Mouse (Mus musculus): ENCODE results near the gene Pde8a. TPM values are rescaled to one million over a fixed set of nuclear protein-coding genes. Genes with fewer than 3 reads are reported as not detected.

Gene Pde8a
- polyA plus RNA-seq, 1 experiment = 2.9 TPM

DNA sequence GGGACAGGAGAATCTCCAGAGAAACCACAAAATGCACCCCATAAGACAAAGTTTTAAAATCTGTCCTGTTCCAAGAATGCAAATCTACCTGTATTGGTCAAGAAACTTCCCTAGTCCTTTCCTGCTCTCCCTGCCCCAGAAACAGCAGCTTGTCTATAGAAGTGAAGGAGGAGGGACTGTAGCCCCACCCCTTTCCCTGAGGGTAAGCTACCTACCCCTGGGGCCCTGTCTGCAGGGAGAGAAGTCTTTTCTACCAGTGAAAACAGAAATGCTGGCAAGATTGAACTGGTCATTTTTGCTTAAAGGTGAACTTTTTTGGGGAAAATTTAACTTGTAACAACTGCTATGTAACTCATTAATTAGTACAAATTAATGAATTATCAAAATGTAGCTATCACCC, 41.2 kb downstream of the Pde8a start:
- TF ChIP-seq GATA1 (IDR thresholded peaks at IDR 0.05; ENCODE audit: borderline replicate concordance, low read length) (no peak), FLI1 (IDR thresholded peaks at IDR 0.05; ENCODE audit: low read length) (no peak)
- Histone ChIP-seq H3K9me3 (no peaks in the 10 kb centered on the region), H3K4me3 (replicated peaks) (no peak overlapping the region), H3K27me3 (replicated peaks) (no peaks in the 10 kb centered on the region), H3K4me1 (peaks cover 4% of the 10 kb centered on the region), H3K36me3 (replicated peaks; ENCODE audit: low read length) (no peaks in the 10 kb centered on the region)

DNA sequence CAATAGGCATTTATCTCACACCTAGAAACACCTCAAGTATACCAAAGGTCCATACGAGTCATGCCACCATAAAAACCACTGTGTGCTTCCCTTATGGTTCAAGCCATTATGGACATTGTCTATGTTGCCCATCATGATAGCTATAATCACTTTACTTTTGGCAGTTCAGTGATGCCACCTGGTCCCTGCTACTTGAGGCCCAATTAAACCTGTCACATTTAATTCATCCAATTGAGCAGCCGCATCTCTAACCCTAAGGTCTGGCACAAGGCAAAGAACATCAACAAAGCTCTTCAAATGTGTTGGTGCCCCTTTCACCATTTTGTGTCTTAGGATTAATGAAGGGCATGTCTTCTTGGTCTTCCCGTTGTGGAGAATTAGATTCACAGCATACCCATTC, 42.1 kb downstream of the Pde8a start:
- Histone ChIP-seq H3K4me3 (replicated peaks) (no peak overlapping the region), H3K27me3 (replicated peaks) (no peaks in the 10 kb centered on the region), H3K36me3 (replicated peaks; ENCODE audit: low read length) (no peaks in the 10 kb centered on the region), H3K9me3 (no peaks in the 10 kb centered on the region), H3K4me1 (no peaks in the 10 kb centered on the region)
- TF ChIP-seq FLI1 (IDR thresholded peaks at IDR 0.05; ENCODE audit: low read length) (no peak), GATA1 (IDR thresholded peaks at IDR 0.05; ENCODE audit: borderline replicate concordance, low read length) (no peak)

DNA sequence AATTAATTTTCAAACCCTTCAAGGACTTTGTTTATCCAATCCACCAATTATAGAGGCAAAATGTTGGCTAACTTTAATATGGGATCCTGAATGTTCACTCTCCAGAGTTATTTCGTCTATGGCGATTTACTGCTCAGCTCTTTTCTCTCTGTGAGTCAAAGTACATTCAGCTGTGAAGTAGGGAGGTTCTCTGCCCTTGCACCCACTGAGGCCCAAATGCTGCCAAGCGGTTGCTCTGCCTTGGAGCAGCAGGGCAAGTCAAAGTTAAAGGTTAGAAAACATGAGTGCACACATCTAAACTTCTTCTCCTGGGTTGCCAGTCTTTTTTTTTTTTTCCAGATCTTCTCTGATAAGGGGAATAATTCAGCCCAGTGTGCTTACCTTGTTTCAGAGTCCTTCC, 43.4 kb downstream of the Pde8a start:
- H3K9me3 ChIP-seq = no peaks in the 10 kb centered on the region
- no peaks in the 10 kb centered on the region for H3K36me3 ChIP-seq (replicated peaks; ENCODE audit: low read length)
- H3K4me3 ChIP-seq (replicated peaks) = no peak overlapping the region
- peaks cover 4% of the 10 kb centered on the region for H3K27me3 ChIP-seq (replicated peaks)
- no peak for TF ChIP-seq GATA1 (IDR thresholded peaks at IDR 0.05; ENCODE audit: borderline replicate concordance, low read length)
- H3K4me1 ChIP-seq = peaks cover 7% of the 10 kb centered on the region

DNA sequence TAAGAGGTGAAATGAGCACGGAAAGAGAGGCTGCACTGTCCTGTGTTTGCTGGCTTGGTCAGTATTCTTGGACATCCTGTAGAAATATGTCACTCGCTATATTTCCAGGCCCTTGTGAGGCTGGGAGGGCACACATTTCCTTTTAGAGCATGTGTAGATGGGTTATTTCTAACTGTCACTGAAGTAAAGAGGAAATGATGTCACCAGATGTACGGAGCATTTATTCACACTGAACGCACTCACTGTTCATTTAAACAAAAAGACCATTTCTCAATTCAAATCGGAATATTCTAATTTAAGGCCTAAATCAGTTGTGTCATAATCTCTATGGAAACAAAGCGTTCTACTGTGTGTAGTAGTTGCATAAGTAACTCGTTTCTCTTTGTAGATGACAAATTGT, 48.2 kb downstream of the Pde8a start:
- TF ChIP-seq GATA1 (IDR thresholded peaks at IDR 0.05; ENCODE audit: borderline replicate concordance, low read length) (no peak), FLI1 (IDR thresholded peaks at IDR 0.05; ENCODE audit: low read length) (no peak)
- Histone ChIP-seq H3K9me3 (no peaks in the 10 kb centered on the region), H3K4me3 (replicated peaks) (no peak overlapping the region), H3K4me1 (peaks cover 18% of the 10 kb centered on the region), H3K27me3 (replicated peaks) (peaks cover 6% of the 10 kb centered on the region), H3K36me3 (replicated peaks; ENCODE audit: low read length) (no peaks in the 10 kb centered on the region)

DNA sequence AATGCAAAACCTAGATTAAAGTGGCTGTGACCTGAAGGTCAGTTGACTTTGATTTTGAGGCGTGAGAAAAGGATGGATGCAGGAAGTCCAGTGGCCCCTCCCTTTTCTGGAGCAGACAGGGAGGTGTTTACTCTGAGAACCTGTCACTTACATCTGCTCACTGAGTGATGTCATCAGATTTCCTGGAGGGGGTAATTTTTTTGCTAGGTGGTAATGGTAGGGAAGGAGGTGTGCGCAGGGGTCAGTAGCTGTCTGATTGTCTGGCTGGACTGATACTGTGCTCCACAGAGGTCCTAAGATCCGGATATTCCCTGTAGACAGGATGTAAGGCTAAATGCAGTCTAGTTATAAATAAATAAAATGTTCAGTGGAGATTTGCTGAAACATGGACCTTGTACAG, 59.5 kb downstream of the Pde8a start:
- Histone ChIP-seq H3K4me1 (0 out of 2 replicates have a peak, but pooled peaks cover 3% of the 10 kb centered on the region), H3K36me3 (replicated peaks; ENCODE audit: low read length) (no peaks in the 10 kb centered on the region), H3K9me3 (peaks cover 6% of the 10 kb centered on the region), H3K4me3 (replicated peaks) (no peak overlapping the region), H3K27me3 (replicated peaks) (no peaks in the 10 kb centered on the region)
- no peak for TF ChIP-seq GATA1 (IDR thresholded peaks at IDR 0.05; ENCODE audit: borderline replicate concordance, low read length)
- TF ChIP-seq FLI1 (IDR thresholded peaks at IDR 0.05; ENCODE audit: low read length) = no peak

DNA sequence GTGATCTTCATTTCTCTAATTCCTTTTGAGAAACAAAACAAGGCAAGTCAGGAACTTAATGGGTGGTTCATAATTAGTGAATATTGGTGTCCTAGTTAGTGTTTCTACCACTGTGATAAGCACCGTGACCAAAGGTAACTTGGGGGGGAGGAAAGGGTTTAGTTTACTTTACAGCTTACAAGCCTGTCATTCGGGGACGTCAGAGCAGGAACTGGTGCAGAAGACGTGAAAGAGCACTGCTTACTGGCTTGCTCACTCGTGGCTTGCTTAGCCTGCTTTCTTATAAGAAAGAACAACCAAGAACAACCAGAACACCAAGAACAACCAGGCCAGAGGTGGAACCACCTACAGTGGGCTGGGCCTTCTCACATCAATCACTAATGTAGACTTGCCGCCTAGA, 65.6 kb downstream of the Pde8a start:
- Histone ChIP-seq H3K4me1 (peaks cover 24% of the 10 kb centered on the region), H3K36me3 (replicated peaks; ENCODE audit: low read length) (no peaks in the 10 kb centered on the region), H3K9me3 (no peaks in the 10 kb centered on the region), H3K4me3 (replicated peaks) (no peak overlapping the region), H3K27me3 (replicated peaks) (peaks cover 3% of the 10 kb centered on the region)
- TF ChIP-seq FLI1 (IDR thresholded peaks at IDR 0.05; ENCODE audit: low read length) = no peak
- TF ChIP-seq GATA1 (IDR thresholded peaks at IDR 0.05; ENCODE audit: borderline replicate concordance, low read length) = no peak

DNA sequence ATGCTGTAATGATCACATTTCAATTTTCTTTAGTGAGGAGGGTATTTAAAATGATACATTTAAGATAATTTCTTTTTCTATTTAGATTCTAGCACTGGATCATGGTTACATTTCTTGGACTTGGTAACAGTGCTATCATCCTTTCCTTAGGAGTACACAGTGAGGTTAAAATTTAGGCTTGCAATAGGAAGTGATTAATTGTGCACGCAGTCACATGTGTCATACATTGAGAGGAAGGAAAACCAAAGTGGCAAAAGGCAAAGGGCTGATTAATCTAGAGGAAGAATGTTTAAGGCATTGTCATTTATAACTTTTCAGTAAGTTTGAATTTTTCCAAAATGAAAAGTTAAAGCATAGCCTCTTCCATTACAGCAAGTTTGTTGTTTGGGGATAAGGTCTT, 67.8 kb downstream of the Pde8a start:
- Histone ChIP-seq H3K4me1 (peaks cover 24% of the 10 kb centered on the region), H3K4me3 (replicated peaks) (no peak overlapping the region), H3K27me3 (replicated peaks) (peaks cover 3% of the 10 kb centered on the region), H3K9me3 (no peaks in the 10 kb centered on the region), H3K36me3 (replicated peaks; ENCODE audit: low read length) (peaks cover 3% of the 10 kb centered on the region)
- TF ChIP-seq FLI1 (IDR thresholded peaks at IDR 0.05; ENCODE audit: low read length) = no peak
- TF ChIP-seq GATA1 (IDR thresholded peaks at IDR 0.05; ENCODE audit: borderline replicate concordance, low read length) = no peak

DNA sequence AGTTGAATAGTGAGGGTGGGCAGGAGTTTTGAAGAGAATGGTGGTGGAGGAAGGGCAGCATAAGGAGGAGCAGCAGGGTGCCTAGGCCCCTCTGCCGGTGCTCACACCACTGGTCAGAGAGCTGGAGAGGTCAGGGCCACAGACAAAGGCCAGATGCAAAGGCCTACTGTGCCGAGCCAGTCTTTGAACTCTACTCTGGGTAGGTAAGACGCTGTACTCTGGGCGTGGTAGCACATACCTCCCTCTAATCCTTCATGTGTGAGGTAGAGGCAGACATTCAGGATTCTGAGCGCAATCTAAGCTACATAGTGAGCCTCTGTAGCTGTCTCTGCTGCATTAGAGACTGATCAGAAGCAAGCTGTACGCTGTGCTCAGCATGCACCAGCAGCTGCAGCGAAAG, 73.1 kb downstream of the Pde8a start:
- Histone ChIP-seq H3K36me3 (replicated peaks; ENCODE audit: low read length) (peaks cover 3% of the 10 kb centered on the region), H3K27me3 (replicated peaks) (peaks cover 9% of the 10 kb centered on the region)

DNA sequence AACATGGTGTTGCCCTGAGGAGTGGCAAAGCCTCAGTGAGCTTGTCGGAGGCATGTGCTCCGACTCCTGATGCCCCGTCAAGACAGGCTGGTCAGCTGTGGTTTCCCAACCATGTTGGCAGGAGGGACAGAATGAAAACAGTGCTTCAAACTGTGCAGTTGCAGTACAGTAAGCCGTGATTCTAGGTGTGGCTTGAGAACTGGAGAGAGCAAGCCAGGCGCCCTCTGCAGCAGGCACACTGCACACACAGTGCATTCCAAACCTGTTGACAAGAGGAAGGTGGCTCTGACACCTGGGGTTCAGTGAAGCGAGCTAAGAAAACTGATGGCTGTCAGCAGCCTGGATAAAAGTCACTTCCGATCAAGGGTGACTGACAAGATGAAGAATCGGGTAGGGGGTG, 73.5 kb downstream of the Pde8a start:
- TF ChIP-seq GATA1 (IDR thresholded peaks at IDR 0.05; ENCODE audit: borderline replicate concordance, low read length) = no peak
- TF ChIP-seq FLI1 (IDR thresholded peaks at IDR 0.05; ENCODE audit: low read length) = no peak
- Histone ChIP-seq H3K27me3 (replicated peaks) (peaks cover 9% of the 10 kb centered on the region), H3K4me3 (replicated peaks) (no peak overlapping the region), H3K9me3 (no peaks in the 10 kb centered on the region), H3K4me1 (peaks cover 43% of the 10 kb centered on the region), H3K36me3 (replicated peaks; ENCODE audit: low read length) (peaks cover 3% of the 10 kb centered on the region)

More for the DNA sequence above, 73.1 kb downstream of the Pde8a start:
- no peak for TF ChIP-seq FLI1 (IDR thresholded peaks at IDR 0.05; ENCODE audit: low read length)
- TF ChIP-seq GATA1 (IDR thresholded peaks at IDR 0.05; ENCODE audit: borderline replicate concordance, low read length) = no peak
- Histone ChIP-seq H3K4me1 (peaks cover 43% of the 10 kb centered on the region), H3K9me3 (no peaks in the 10 kb centered on the region), H3K4me3 (replicated peaks) (no peak overlapping the region)

DNA sequence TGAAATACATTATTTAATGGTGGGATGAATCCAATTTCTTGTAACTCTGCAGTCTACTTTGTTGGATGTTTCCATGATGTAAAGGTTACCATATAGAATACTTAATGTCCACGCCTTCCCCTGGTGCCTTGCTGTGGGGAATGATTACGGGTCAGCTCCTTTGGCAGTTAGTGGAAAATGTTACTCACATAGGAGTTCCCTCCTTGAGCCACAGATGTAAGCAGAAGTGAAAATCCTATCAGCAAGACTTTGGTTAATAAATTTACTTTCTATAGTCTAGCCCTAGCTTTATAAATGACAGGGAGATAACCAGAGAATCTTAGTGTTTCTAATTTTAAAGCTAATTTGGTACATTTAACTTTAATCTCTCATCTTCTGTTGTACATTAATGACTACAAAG, 81.8 kb downstream of the Pde8a start:
- TF ChIP-seq FLI1 (IDR thresholded peaks at IDR 0.05; ENCODE audit: low read length) = no peak
- TF ChIP-seq GATA1 (IDR thresholded peaks at IDR 0.05; ENCODE audit: borderline replicate concordance, low read length) = no peak
- Histone ChIP-seq H3K9me3 (no peaks in the 10 kb centered on the region), H3K27me3 (replicated peaks) (peaks cover 4% of the 10 kb centered on the region), H3K36me3 (replicated peaks; ENCODE audit: low read length) (peaks cover 13% of the 10 kb centered on the region), H3K4me1 (peaks cover 22% of the 10 kb centered on the region), H3K4me3 (replicated peaks) (no peak overlapping the region)

DNA sequence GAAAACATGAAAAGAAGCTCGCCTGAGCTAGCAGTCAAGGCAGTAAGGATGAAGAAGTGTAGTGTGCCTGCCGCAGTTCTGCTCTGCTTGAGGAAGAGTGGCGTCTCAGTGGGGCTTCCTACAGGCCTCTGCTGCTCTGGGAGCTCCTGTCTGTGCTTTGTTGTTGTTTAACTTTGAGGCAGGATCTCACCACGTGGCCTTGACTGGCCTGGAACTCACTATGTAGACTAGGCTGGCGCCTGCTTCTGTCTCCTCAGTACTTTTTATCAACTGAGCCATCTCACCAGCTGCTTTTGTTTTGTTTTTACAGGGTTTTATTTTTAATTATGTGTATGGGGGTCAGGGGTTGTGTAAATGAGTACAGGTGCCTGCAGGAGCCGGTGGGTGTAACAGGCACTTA, 84.8 kb downstream of the Pde8a start:
- Histone ChIP-seq H3K4me1 (peaks cover 21% of the 10 kb centered on the region), H3K36me3 (replicated peaks; ENCODE audit: low read length) (peaks cover 17% of the 10 kb centered on the region), H3K27me3 (replicated peaks) (peaks cover 10% of the 10 kb centered on the region), H3K4me3 (replicated peaks) (no peak overlapping the region), H3K9me3 (no peaks in the 10 kb centered on the region)
- no peak for TF ChIP-seq GATA1 (IDR thresholded peaks at IDR 0.05; ENCODE audit: borderline replicate concordance, low read length)
- TF ChIP-seq FLI1 (IDR thresholded peaks at IDR 0.05; ENCODE audit: low read length) = no peak

Measured in megakaryocyte, embryonic 14.5 days (primary cell).